Mouse (Mus musculus) lung, adult 2 months (tissue): ENCODE measurements at regions not wholly inside any gene's neighbourhood (a gene's known extent, or its start where the extent isn't known, plus 50 kb on each side); places are given as distances from the start of the nearest gene placed in this dataset.

Source experiments
- DNase-seq: peaks from one replicate; pipeline ENCODE4 v3.0.0; 2022
- H3K4me1 ChIP-seq: fragments of 200-500 bp; 2 replicates; pipeline ENCODE4 v1.6.1; 2011; ENCODE audit warnings: low read length; ENCODE audit not compliant: control insufficient read depth, insufficient read depth
- H3K4me3 ChIP-seq: fragments of 200-500 bp; replicated peaks from 2 replicates; pipeline ENCODE3; 2011; ENCODE audit warnings: low read depth, mild to moderate bottlenecking, control low read depth, low read length; ENCODE audit errors: extremely low read depth
- CTCF ChIP-seq: fragments of 200-500 bp; IDR thresholded peaks from 2 replicates; pipeline ENCODE4 v1.5.1; 2011; ENCODE audit warnings: mild to moderate bottlenecking, low read length, control low read depth; ENCODE audit not compliant: insufficient read depth
- POLR2A ChIP-seq: fragments of 200-500 bp; IDR thresholded peaks from 2 replicates; pipeline ENCODE4 v1.6.1; 2011; ENCODE audit warnings: low read depth, mild to moderate bottlenecking, control low read depth, low read length, borderline replicate concordance; ENCODE audit errors: extremely low read depth
- WGBS: fragments of 180-500 bp; shearing (Covaris S2); methylation state at CpG from one replicate; pipeline ENCODE4 v1.1.7; 2018; 5-methylcytosine and 5-hydroxymethylcytosine counted together

- no peaks in the 10 kb centered on the region for H3K4me1 ChIP-seq
- no peak for TF ChIP-seq CTCF
- TF ChIP-seq POLR2A: no peak
- no peak overlapping the region for H3K4me3 ChIP-seq
- DNase-seq: no peak
- WGBS: 38% methylated on average over 1 of the region's 1 CpGs
These were observed 57.2 kb downstream of the Foxa2 start for GRCm38 (mm10) chr2:147989616-147990015.

DNA sequence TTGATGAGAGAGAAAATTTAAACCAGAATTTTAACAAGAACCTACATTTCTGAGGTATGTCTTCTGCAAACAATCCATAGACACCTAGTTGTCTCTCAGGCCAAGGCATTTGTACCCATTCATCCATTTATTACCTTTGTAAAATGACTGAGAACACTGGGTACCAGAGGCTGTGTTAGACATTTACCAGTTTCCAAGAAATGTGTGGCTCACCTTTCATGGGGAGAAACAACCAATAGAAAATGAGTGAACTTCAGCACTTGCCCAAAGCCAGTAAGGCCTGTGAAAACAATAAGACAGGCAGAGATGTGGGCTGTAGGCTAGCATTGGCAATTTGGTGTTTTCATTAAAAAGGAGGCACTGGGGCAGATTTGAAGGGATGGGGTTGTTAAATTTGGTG is 58.2 kb downstream of the Foxa2 start:
- Histone ChIP-seq H3K4me1 (no peaks in the 10 kb centered on the region), H3K4me3 (no peak overlapping the region)
- TF ChIP-seq CTCF (no peak), POLR2A (no peak)
- no peak for DNase-seq

DNA sequence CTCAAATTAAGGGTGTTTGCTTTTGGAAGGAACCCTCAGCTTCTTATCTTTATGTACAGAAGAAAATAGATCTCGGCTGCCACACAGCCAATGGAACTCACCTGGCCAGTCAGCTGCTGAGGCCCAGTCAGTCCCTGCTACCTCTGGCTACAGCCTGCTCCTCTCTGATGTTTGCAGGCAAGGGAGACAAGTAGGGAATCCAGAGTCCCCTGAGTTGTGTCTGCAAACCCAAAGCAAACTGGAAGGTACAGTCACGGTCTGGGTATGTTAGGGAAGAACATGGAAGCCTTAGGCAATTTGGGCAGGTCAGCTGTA is 61.6 kb downstream of the Foxa2 start:
- TF ChIP-seq POLR2A: no peak
- TF ChIP-seq CTCF: no peak
- Histone ChIP-seq H3K4me3 (no peak overlapping the region), H3K4me1 (no peaks in the 10 kb centered on the region)
- WGBS: 56% methylated on average over 2 of the region's 2 CpGs
- DNase-seq: no peak

GRCm38 (mm10) chr2:147984547-147985260 is 62.1 kb downstream of the Foxa2 start:
- TF ChIP-seq CTCF (no peak), POLR2A (no peak)
- DNase-seq: no peak
- no peak overlapping the region for H3K4me3 ChIP-seq
- H3K4me1 ChIP-seq: no peaks in the 10 kb centered on the region
- 51% methylated on average over 12 of the region's 12 CpGs for WGBS

- 73% methylated on average over 6 of the region's 6 CpGs for WGBS
- DNase-seq: no peak
- Histone ChIP-seq H3K4me3 (no peak overlapping the region), H3K4me1 (no peaks in the 10 kb centered on the region; the same call in 1 of the 2 replicates)
- TF ChIP-seq POLR2A (no peak), CTCF (no peak)
These were observed 65.8 kb downstream of the Foxa2 start for GRCm38 (mm10) chr2:147980929-147981479.

DNA sequence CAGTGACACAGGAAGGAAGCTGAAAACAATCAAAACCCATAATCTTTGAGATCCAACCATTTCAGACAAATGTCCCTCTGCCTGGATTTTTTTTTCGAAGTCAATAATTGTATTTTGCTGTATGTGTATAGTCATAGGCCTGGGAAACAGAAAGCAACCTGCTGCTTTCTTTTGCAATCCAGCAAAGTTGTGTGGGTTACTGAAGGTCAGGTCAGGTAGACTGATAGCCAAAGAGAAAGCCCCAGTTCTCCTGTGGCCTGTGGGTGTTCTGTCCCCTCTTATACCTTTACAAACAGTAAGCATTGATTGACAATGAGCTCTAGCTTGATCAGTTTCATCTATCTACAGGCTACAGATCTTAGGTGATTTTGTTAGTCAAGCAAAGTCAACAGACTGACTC is 66.4 kb downstream of the Foxa2 start:
- no peak for DNase-seq

DNA sequence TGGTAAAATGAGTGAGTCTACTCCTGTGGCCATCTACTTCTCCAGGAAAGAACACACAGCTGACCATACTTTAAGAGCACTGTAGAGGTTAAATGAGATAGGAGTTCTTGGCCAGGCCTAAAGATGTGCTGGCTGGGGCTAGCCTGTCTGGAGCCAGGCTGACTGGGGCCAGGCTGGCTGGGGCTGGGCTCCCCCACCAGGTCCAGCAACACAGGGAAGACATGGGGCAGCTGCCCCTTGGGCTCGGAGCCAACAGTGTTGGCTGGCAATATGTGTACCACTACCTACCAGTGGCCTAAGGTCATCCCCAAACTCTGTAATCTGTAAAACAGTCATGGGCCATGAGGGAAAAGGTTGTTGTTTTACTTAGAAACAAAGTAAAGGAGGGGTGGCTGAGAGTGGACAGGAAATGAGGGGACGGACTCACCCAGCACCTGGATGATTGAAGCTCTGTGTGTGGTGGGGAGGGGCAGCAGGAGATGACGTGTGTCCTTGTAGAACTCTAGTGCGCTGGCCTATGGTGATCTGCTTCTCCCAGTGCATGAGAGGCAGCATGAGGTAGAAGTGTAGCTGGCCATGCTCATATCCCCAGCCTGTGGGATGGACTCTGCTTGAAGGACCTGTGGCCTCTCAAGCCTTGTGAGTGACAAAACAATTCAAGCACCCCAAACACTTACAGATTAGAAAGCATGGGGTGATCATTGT is 67.0 kb downstream of the Foxa2 start:
- Histone ChIP-seq H3K4me3 (no peak overlapping the region), H3K4me1 (no peaks in the 10 kb centered on the region; the same call in 1 of the 2 replicates)
- 76% methylated on average over 4 of the region's 4 CpGs for WGBS
- TF ChIP-seq POLR2A (no peak), CTCF (no peak)
- DNase-seq: no peak

More for the DNA sequence above, 66.4 kb downstream of the Foxa2 start:
- WGBS: 92% methylated on average over 1 of the region's 1 CpGs
- Histone ChIP-seq H3K4me1 (no peaks in the 10 kb centered on the region; the same call in 1 of the 2 replicates), H3K4me3 (no peak overlapping the region)
- TF ChIP-seq POLR2A: no peak
- TF ChIP-seq CTCF: no peak

GRCm38 (mm10) chr2:147979001-147979400 is 67.8 kb downstream of the Foxa2 start:
- TF ChIP-seq CTCF (no peak), POLR2A (no peak)
- no peak for DNase-seq
- H3K4me1 ChIP-seq: no peaks in the 10 kb centered on the region; the same call in 1 of the 2 replicates
- H3K4me3 ChIP-seq: no peak overlapping the region
- 59% methylated on average over 1 of the region's 1 CpGs for WGBS

- no peak for DNase-seq
- TF ChIP-seq POLR2A (no peak), CTCF (no peak)
- Histone ChIP-seq H3K4me1 (no peaks in the 10 kb centered on the region; the same call in 1 of the 2 replicates), H3K4me3 (no peak overlapping the region)
- WGBS: 34% methylated on average over 2 of the region's 2 CpGs
These were observed 72.0 kb downstream of the Foxa2 start for GRCm38 (mm10) chr2:147974776-147975175.
